Mouse (Mus musculus) thymus, adult 2 months (tissue): ENCODE data around the gene Chst15.

ENCODE experiments used
- CTCF ChIP-seq: fragments of 200-500 bp; IDR thresholded peaks from 2 replicates; pipeline ENCODE4 v1.5.1; 2012; ENCODE audit warnings: mild to moderate bottlenecking, control low read depth, low read length, moderate library complexity, borderline replicate concordance; ENCODE audit not compliant: control insufficient read depth, poor library complexity, insufficient read depth; ENCODE audit errors: extremely low read depth
- POLR2A ChIP-seq: fragments of 200-500 bp; IDR thresholded peaks from 2 replicates; pipeline ENCODE4 v1.6.1; 2012; ENCODE audit warnings: mild to moderate bottlenecking, low read length, control low read depth, moderate library complexity; ENCODE audit not compliant: control insufficient read depth, poor library complexity, insufficient read depth; ENCODE audit errors: extremely low read depth

DNA sequence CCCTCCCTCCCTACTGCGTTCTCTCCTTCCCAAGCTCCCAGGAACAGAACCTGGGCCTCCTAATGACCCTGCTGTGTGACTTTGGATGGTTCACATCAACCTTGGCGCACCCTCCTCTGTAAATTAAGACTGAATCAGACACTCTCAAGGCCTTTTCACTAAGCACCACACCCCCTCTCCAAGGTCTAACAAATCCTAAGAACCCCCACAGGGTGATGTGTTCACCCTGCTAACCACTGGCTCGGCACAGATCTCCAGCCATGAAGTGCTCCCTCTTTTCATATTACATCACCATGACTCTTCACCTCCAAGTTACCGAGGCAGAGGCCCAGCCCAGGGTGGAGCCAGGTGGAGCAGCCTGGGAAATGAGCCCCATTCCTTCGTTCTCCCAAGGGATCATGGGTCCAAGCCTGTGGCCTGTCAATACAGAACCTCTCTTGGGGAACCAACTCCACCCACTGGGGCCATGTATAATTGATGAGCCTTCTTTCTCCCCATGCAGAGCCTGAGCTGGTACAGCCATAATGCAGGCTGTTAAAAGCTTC is 28.6 kb upstream of the Chst15 start:
- TF ChIP-seq CTCF, result no peak
- no peak for TF ChIP-seq POLR2A
